Mouse (Mus musculus) liver, embryonic 14.5 days (tissue): ENCODE results near the gene Taf5l. TPM values are rescaled to one million over a fixed set of nuclear protein-coding genes. Genes with fewer than 3 reads are reported as not detected.

Experiments
- ATAC-seq: fragments of 200-750 bp; cut with Nextera tagmentation; 2 replicates; pipeline ENCODE4 v1.8.0; 2017; ENCODE audit warnings: moderate number of reproducible peaks, mild to moderate bottlenecking, moderate library complexity; ENCODE audit not compliant: insufficient read depth
- DNase-seq, 3 experiments: peaks; one replicate each; pipeline ENCODE4 v3.0.0-alpha.2; 2012 to 2013; ENCODE audit warnings: low read depth in 3 of 3, low spot score in 3 of 3
- H3K27ac ChIP-seq: fragments of 300-500 bp; sonication (generic); 2 replicates; pipeline ENCODE4 v1.5.1; 2014; ENCODE audit warnings: moderate library complexity, mild to moderate bottlenecking, control low read depth, inconsistent platforms
- H3K27me3 ChIP-seq: fragments of 300-500 bp; sonication (generic); 2 replicates; pipeline ENCODE4 v1.6.1; 2014; ENCODE audit warnings: mild to moderate bottlenecking, low read length, moderate library complexity; ENCODE audit not compliant: control insufficient read depth, insufficient read depth
- H3K36me3 ChIP-seq: fragments of 300-500 bp; sonication (generic); replicated peaks from 2 replicates; pipeline ENCODE4 v1.6.1; 2014; ENCODE audit warnings: low read depth; ENCODE audit not compliant: control insufficient read depth, insufficient read depth
- H3K4me1 ChIP-seq, 2 experiments: fragments of 200-500 bp in 1 of 2; fragments of 300-500 bp in 1 of 2; sonication (generic) in 1 of 2; replicated peaks; 2 replicates each; pipeline ENCODE4 v1.6.1; 2012 to 2014; ENCODE audit warnings: antibody characterized with exemption in 1 of 2, inconsistent platforms in 1 of 2, low read length in 1 of 2; ENCODE audit not compliant: control insufficient read depth in 2 of 2, insufficient read depth in 2 of 2
- H3K4me2 ChIP-seq: fragments of 300-500 bp; sonication (generic); 2 replicates; pipeline ENCODE4 v1.6.1; 2014; ENCODE audit warnings: low read depth, mild to moderate bottlenecking, control low read depth, moderate library complexity
- H3K4me3 ChIP-seq, 2 experiments: fragments of 200-500 bp in 1 of 2; fragments of 300-500 bp in 1 of 2; sonication (generic) in 1 of 2; 2 replicates each; pipeline ENCODE4 v1.5.1; 2012 to 2014; ENCODE audit warnings: low read depth in 2 of 2, low read length in 2 of 2, mild to moderate bottlenecking in 2 of 2, control low read depth in 1 of 2, inconsistent platforms in 1 of 2, moderate library complexity in 1 of 2; ENCODE audit not compliant: insufficient read depth in 1 of 2
- H3K9ac ChIP-seq: fragments of 300-500 bp; sonication (generic); replicated peaks from 2 replicates; pipeline ENCODE4 v1.6.1; 2014; ENCODE audit warnings: mild to moderate bottlenecking, control low read depth, moderate library complexity
- H3K9me3 ChIP-seq: fragments of 300-500 bp; sonication (generic); 2 replicates; pipeline ENCODE4 v1.6.1; 2016; ENCODE audit warnings: low read length, mixed read lengths; ENCODE audit not compliant: control insufficient read depth
- CTCF ChIP-seq: IDR thresholded peaks from 2 replicates; pipeline ENCODE4 v1.5.1; 2016; ENCODE audit warnings: antibody characterized with exemption, low read depth, control low read depth
- EP300 ChIP-seq: IDR thresholded peaks from 2 replicates; pipeline ENCODE4 v1.6.1; 2016; ENCODE audit warnings: antibody characterized with exemption, low read depth
- WGBS: fragments of 180-500 bp; shearing (Covaris S2); extraction: QIAGEN DNeasy Blood & Tissue Kit; methylation state at CpG from one replicate; pipeline ENCODE4 v1.1.7; 2014; ENCODE audit not compliant: insufficient replicate concordance; 5-methylcytosine and 5-hydroxymethylcytosine counted together
- polyA plus RNA-seq, 2 experiments: library from polyadenylated mRNA; depleted of rRNA in 1 of 2; stranded (reverse) in 1 of 2; unstranded in 1 of 2; fragments of >200 nt; fragmentation: Nextera tagmentation in 1 of 2; extraction: Ambion mirVana in 1 of 2; gene quantifications; 2 replicates each; pipeline versions ENCODE4 v1.2.1 to v1.2.3; 2012 to 2014

Gene Taf5l
- polyA plus RNA-seq, 2 experiments, result 21.2 to 28.7 TPM

DNA sequence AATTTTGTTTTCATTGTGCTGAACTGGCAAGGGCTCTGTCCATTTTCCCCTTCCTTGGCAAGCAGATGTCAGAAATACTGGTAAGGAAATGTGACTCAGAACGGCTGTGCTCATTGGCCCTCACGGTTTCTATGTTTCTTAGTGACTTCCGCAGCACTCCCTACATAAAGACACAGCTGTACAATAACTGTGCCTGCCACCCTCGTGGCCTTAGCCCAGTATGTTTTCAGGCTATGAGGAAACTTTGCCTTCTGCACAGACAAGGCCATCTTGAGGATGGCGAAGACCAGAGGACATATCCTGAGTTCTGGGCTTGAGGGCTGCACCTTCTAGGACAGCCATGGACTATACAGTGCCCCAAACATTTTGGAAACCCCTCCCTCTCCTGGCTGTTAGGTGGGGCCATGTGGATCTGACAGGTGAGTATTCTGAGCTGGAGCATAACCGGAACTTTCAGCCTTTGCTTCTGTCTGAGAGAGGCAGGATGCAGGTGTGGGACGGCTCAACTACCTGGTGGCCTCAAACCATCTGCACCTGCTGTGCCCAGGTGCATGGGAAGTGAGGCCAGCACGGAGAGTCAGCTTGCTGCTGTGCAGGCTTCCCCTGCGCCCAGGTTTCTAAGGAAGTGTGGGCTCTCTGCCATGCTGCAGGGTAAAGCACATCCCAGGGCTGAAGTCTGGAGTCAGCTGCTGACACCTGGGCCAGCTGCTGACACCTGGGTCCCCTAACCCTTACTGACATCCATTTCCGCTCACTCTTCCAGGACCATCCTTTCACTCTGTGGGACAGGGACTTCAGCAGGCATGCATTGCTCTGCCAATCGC is 35.8 kb upstream of the Taf5l start:
- H3K9me3 ChIP-seq, result no peaks in the 10 kb centered on the region
- WGBS, result 64% methylated on average over 11 of the region's 11 CpGs
- DNase-seq (no peak), ATAC-seq (no peak)
- H3K4me3 ChIP-seq, result no peak overlapping the region
- H3K27ac ChIP-seq, result no peak overlapping the region
- no peaks in the 10 kb centered on the region for H3K27me3 ChIP-seq
- H3K36me3 ChIP-seq, result no peaks in the 10 kb centered on the region
- no peaks in the 10 kb centered on the region for H3K4me1 ChIP-seq
- no peak overlapping the region for H3K9ac ChIP-seq
- H3K4me2 ChIP-seq, result no peak overlapping the region
- TF ChIP-seq CTCF (no peak), EP300 (no peak)

DNA sequence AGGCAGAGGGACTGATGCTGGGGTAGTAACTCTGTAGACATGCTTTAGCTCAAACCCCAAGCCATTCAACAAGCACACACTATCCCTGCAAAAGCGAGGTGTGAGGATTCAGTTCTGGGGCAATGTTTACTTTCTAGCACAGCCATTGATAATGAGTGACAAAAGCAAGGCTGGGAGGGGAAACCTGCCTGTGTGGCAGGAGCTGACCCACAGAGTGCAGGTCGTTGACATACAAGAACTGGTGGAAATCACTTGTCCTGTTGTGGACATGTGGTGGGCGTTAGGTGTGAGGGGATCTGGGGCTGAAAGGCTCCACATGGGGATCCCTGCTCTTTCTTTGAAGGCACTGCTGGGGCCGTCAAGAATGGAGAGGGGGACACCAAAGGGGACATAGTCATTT is 31.4 kb upstream of the Taf5l start:
- no peak for DNase-seq
- no peak for ATAC-seq
- no peak overlapping the region for H3K4me3 ChIP-seq

DNA sequence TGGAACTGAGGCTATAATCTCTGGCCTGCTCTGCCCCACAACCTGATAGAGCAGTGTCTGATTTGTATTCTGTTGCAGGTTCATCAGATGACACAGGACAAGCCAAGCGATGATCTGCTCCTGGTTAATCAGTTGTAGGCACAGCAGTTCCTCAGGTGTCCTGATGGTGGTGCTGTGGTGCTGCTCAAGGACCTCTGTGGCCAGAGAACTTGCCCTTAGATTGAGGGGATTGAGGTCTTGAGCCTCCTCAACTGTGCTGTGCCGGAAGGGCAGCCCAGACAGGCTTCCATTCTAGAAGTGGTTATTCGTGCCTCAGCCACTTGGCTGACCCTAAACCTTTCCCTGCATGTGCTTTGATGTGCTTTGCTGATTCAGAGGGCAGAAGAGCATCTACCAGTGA is 30.9 kb upstream of the Taf5l start:
- ATAC-seq, result no peak
- H3K4me3 ChIP-seq, result no peak overlapping the region
- H3K4me2 ChIP-seq, result no peak overlapping the region
- no peak overlapping the region for H3K9ac ChIP-seq
- H3K27me3 ChIP-seq, result no peaks in the 10 kb centered on the region
- no peaks in the 10 kb centered on the region for H3K4me1 ChIP-seq
- no peaks in the 10 kb centered on the region for H3K9me3 ChIP-seq
- H3K27ac ChIP-seq, result no peak overlapping the region
- H3K36me3 ChIP-seq, result peaks cover 9% of the 10 kb centered on the region
- TF ChIP-seq EP300, result no peak
- peak; percentile 96 for TF ChIP-seq CTCF
- DNase-seq, result peak; percentile 10 to 39 (median 24)
- 34% methylated on average over 3 of the region's 3 CpGs for WGBS

More for the DNA sequence above, 31.4 kb upstream of the Taf5l start:
- peaks cover 4% of the 10 kb centered on the region for H3K36me3 ChIP-seq
- no peaks in the 10 kb centered on the region for H3K27me3 ChIP-seq
- no peak overlapping the region for H3K9ac ChIP-seq
- no peaks in the 10 kb centered on the region for H3K4me1 ChIP-seq
- 60% methylated on average over 4 of the region's 4 CpGs for WGBS
- no peaks in the 10 kb centered on the region for H3K9me3 ChIP-seq
- TF ChIP-seq CTCF (no peak), EP300 (no peak)
- no peak overlapping the region for H3K4me2 ChIP-seq
- no peak overlapping the region for H3K27ac ChIP-seq

DNA sequence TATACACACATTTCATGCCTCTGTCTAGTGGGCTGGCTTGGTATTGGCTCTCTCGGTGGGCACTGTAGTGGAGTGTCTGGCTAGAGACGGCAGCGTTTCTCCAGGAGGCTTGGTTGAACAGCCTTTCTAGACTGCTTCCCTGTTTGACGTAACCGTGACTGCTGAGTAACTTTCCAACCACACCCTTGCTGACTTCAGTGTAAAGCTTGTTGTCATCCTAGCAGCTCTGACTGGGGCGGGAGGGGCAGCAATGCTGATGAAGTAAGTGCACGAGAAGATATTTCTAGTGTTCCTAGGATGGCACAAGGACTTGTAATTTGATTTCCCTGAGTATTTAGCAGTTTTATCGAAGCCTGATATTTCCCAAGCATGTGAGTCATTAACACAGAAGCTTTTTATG is 24.7 kb upstream of the Taf5l start:
- Histone ChIP-seq H3K9me3 (no peaks in the 10 kb centered on the region), H3K36me3 (peaks cover 23% of the 10 kb centered on the region), H3K9ac (no peak overlapping the region), H3K27ac (no peak overlapping the region), H3K4me1 (no peaks in the 10 kb centered on the region), H3K27me3 (no peaks in the 10 kb centered on the region), H3K4me3 (no peak overlapping the region), H3K4me2 (no peak overlapping the region)
- ATAC-seq (peak; percentile 55), DNase-seq (peak in 1 of 3 experiments; percentile 19)
- WGBS, result 73% methylated on average over 8 of the region's 8 CpGs
- TF ChIP-seq CTCF (no peak), EP300 (no peak)

DNA sequence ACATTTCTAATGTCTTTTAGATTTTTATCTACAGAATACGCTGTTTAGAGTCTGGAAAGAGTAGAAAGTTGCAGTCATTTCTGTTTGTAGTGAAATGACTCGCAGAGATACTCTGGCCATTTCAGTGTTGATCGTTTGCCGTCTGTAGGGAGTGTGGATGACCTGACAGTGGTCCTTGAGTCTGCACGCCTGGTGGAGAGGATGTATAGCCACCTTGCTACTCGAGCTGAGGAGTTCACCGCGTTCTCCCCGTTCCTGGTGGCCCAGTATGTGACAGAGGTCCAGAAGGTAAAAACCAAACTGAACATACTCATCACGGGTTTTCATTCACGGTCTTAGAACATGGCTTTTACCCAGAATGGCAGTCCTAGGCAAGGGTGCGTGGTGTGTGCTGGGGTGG is 23.7 kb upstream of the Taf5l start:
- DNase-seq, result no peak
- H3K9ac ChIP-seq, result no peak overlapping the region
- no peak overlapping the region for H3K4me3 ChIP-seq
- H3K36me3 ChIP-seq, result peaks cover 28% of the 10 kb centered on the region
- H3K4me2 ChIP-seq, result no peak overlapping the region
- WGBS, result 85% methylated on average over 12 of the region's 12 CpGs
- TF ChIP-seq CTCF (no peak), EP300 (no peak)
- H3K27ac ChIP-seq, result no peak overlapping the region
- no peaks in the 10 kb centered on the region for H3K4me1 ChIP-seq
- H3K9me3 ChIP-seq, result no peaks in the 10 kb centered on the region
- no peak for ATAC-seq
- H3K27me3 ChIP-seq, result no peaks in the 10 kb centered on the region
